Mouse (Mus musculus) granulocyte monocyte progenitor cell, adult 5-6 weeks (primary cell): ENCODE results near the gene Ube2f. TPM values are rescaled to one million over a fixed set of nuclear protein-coding genes. Genes with fewer than 3 reads are reported as not detected.

Source experiments
- ATAC-seq: replicated peaks from 2 replicates; pipeline ENCODE4 v1.8.0; 2016; ENCODE audit warnings: mild to moderate bottlenecking, moderate TSS enrichment, inconsistent platforms; ENCODE audit not compliant: poor library complexity, severe bottlenecking
- total RNA-seq, 2 experiments: library from RNA; stranded (forward) in 1 of 2; stranded (reverse) in 1 of 2; fragments of 200-712, 200-1000 nt in 1 of 2; fragments of >200 nt in 1 of 2; fragmentation: Nextera tagmentation in 1 of 2; gene quantifications; 2 replicates each; pipeline ENCODE4 v1.2.3; 2014 to 2017

Ube2f gene
- total RNA-seq, 2 experiments from 2014 or later: 40.4 to 94.7 TPM

GRCm38 (mm10) chr1:91292101-91292825, 42.2 kb downstream of the Ube2f start:
- no peak for ATAC-seq

GRCm38 (mm10) chr1:91295544-91295943, 45.4 kb downstream of the Ube2f start:
- no peak for ATAC-seq

GRCm38 (mm10) chr1:91297799-91298744, 48.0 kb downstream of the Ube2f start, which contains the start of gene Scly:
Gene Scly (plus strand): TSS chr1:91298338.
- peak; percentile 97 for ATAC-seq

- ATAC-seq: no peak
Measured at GRCm38 (mm10) chr1:91299026-91299706, 49.1 kb downstream of the Ube2f start.

GRCm38 (mm10) chr1:91299707-91300426, 49.8 kb downstream of the Ube2f start:
- no peak for ATAC-seq

DNA sequence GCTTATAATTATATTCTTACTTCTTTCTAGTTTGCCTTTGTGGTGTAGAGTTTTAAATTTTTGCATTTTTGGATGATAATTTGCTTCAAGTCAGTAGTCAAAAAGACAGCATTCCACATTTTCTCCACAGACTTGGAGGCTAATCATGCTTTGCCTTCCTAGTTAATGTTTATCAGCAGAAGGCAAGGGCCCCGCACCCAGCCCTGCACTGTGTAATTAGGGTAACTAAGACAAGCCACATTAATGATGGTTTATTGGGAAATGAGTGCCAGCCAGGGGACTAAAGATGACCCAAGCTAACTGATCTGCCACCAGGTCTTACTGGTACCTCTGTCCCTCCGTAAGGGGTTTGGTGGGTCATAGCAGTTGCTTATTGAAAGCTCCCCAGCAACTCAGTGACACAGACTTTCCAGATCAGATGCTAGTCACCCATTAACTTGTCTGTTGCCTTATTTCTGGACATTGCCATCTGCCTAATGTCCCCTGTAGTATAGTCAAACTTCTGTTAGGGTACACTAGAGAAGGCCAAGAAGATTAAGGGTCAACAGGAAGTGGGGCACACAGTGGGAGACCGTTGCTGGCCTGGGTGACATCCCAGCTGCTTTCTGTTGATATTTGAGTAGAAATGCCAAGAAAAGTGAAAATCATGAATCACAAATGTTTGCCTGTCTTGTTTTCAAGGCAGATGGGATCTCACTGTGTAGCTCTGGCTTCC, 51.3 kb downstream of the Ube2f start:
- ATAC-seq: no peak

GRCm38 (mm10) chr1:91302021-91302420, 51.9 kb downstream of the Ube2f start:
- no peak for ATAC-seq

GRCm38 (mm10) chr1:91304621-91305020, 54.5 kb downstream of the Ube2f start:
- no peak for ATAC-seq

GRCm38 (mm10) chr1:91309366-91310085, 59.4 kb downstream of the Ube2f start:
- no peak for ATAC-seq

GRCm38 (mm10) chr1:91312273-91312672, 62.2 kb downstream of the Ube2f start:
- ATAC-seq: no peak

DNA sequence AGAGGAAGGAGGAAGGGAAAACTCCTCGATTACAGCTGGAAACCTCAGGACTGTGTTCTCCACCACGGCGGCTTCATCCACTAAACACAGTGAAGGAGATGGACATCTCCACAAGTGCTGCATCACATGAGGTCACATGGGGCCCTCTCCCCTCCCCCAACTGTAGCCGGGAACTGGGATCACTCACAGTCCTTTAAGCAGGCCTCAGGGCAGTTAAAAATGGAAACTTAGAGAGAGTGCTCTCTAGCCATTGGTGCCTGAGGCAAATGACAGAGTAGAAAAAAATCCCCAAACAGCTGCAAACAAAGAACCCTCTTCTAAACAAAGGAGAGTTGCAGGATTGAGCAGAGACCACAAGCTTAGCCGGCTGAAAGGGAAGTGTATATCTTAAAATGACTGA, 63.1 kb downstream of the Ube2f start:
- ATAC-seq: no peak

GRCm38 (mm10) chr1:91317656-91318055, 67.6 kb downstream of the Ube2f start:
- no peak for ATAC-seq

DNA sequence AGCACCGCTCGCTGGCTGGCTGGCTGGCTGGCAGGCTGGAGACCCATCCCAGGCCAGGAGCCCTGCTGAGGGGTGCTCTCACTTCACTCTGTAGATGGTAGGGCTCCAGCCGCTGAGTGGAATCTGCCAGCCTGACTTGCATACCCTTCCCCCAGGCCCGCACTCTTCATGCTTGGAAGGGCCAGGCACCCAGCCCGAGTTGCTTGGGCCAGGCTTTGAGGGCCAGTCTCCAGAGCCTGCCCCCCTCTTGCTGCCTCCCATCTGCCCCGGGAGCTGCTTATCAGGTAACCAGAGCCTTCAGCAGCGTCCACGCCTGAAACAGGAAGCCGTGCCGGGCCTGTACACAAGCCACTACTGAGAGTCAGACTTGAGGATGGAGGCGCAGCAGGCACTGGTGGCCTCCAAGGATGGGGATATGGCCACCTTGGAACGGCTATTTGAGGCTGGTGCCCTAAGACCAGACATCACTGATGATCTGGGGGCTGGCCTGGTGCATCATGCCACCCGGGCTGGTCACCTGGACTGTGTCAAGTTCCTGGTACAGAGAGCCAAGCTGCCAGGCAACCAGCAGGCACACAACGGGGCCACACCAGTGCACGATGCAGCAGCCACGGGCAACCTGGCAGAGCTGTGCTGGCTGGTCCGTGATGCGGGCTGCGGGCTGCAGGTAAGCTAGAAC, 71.8 kb downstream of the Ube2f start, which contains the start of gene Espnl:
TSS of gene Espnl (plus strand) at position 316 of the 679 bp plus-strand sequence.
- ATAC-seq: peak; percentile 31

GRCm38 (mm10) chr1:91324646-91325045, 74.5 kb downstream of the Ube2f start:
- ATAC-seq: no peak

DNA sequence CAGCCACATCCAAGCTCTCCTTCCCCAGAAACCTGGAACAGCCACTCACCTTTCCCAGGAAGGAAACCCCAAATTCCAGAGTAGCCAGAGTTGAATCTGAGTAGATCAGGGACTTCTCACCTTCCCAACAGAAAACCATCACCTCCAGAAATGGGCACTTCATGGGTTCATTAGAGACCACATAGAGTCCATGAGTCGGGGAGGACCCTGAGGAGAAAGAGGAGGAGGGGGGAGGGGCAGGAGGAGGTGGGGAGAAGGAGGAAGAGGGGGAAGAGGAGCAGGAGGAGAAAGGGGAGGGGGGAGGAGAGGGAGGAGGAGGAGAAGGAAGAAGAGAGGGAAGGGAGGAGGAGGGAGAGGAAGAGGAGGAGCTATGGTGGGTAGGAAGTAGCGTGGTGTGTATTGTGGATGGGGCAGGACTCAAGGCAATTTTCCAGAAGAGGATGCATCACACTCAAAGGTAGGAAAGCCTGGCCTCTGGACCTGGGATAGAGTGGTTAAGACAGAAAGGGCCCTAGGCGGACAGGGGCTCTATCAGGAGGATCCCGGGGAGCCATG, 75.5 kb downstream of the Ube2f start:
- no peak for ATAC-seq

- no peak for ATAC-seq
Measured at GRCm38 (mm10) chr1:91332102-91332501, 82.0 kb downstream of the Ube2f start.

GRCm38 (mm10) chr1:91333582-91333981, 83.5 kb downstream of the Ube2f start:
- no peak for ATAC-seq

- ATAC-seq: no peak
Measured at GRCm38 (mm10) chr1:91337355-91337754, 87.3 kb downstream of the Ube2f start.
